Mouse (Mus musculus): ENCODE data around the gene Urad. TPM values are rescaled to one million over a fixed set of nuclear protein-coding genes. Genes with fewer than 3 reads are reported as not detected.

Urad gene
- polyA plus RNA-seq, 1 experiment from 2014 or later: not detected

GRCm38 (mm10) chr5:147292506-147293120 is 29.6 kb downstream of the Urad start:
- H3K36me3 ChIP-seq (ENCODE audit: poor library complexity, severe bottlenecking): no peaks in the 10 kb centered on the region
- H3K9ac ChIP-seq: no peak overlapping the region
- H3K4me1 ChIP-seq: no peaks in the 10 kb centered on the region
- no peak overlapping the region for H3K27ac ChIP-seq
- ATAC-seq: no peak
- H3K27me3 ChIP-seq: peaks cover 76% of the 10 kb centered on the region
- WGBS: 47% methylated on average over 13 of the region's 13 CpGs
- H3K4me2 ChIP-seq: no peak overlapping the region
- H3K4me3 ChIP-seq: no peak overlapping the region
- no peaks in the 10 kb centered on the region for H3K9me3 ChIP-seq (replicated peaks)

- WGBS: 44% methylated on average over 16 of the region's 16 CpGs
- Histone ChIP-seq H3K9ac (no peak overlapping the region), H3K4me3 (no peak overlapping the region), H3K27ac (no peak overlapping the region), H3K36me3 (ENCODE audit: poor library complexity, severe bottlenecking) (no peaks in the 10 kb centered on the region), H3K27me3 (peaks cover 76% of the 10 kb centered on the region), H3K4me1 (no peaks in the 10 kb centered on the region), H3K9me3 (replicated peaks) (no peaks in the 10 kb centered on the region), H3K4me2 (no peak overlapping the region)
- no peak for ATAC-seq
Observed at GRCm38 (mm10) chr5:147291764-147292505, 30.3 kb downstream of the Urad start.

GRCm38 (mm10) chr5:147284365-147284764 is 37.9 kb downstream of the Urad start:
- Histone ChIP-seq H3K4me3 (no peak overlapping the region), H3K4me1 (no peaks in the 10 kb centered on the region), H3K9me3 (replicated peaks) (no peaks in the 10 kb centered on the region), H3K9ac (no peak overlapping the region), H3K27ac (no peak overlapping the region), H3K36me3 (ENCODE audit: poor library complexity, severe bottlenecking) (no peaks in the 10 kb centered on the region), H3K27me3 (peaks cover 78% of the 10 kb centered on the region), H3K4me2 (no peak overlapping the region)
- 75% methylated on average over 4 of the region's 4 CpGs for WGBS
- ATAC-seq: no peak

- Histone ChIP-seq H3K36me3 (ENCODE audit: poor library complexity, severe bottlenecking) (no peaks in the 10 kb centered on the region), H3K9me3 (replicated peaks) (no peaks in the 10 kb centered on the region), H3K4me3 (no peak overlapping the region), H3K9ac (no peak overlapping the region), H3K27ac (no peak overlapping the region), H3K27me3 (peaks cover 97% of the 10 kb centered on the region), H3K4me1 (no peaks in the 10 kb centered on the region), H3K4me2 (no peak overlapping the region)
- ATAC-seq: no peak
- 2% methylated on average over 13 of the region's 13 CpGs for WGBS
Observed at GRCm38 (mm10) chr5:147277547-147277925, 44.7 kb downstream of the Urad start.

GRCm38 (mm10) chr5:147276701-147277546 is 45.3 kb downstream of the Urad start:
- ATAC-seq: no peak
- Histone ChIP-seq H3K27me3 (peaks cover 97% of the 10 kb centered on the region), H3K9ac (no peak overlapping the region), H3K4me3 (no peak overlapping the region), H3K36me3 (ENCODE audit: poor library complexity, severe bottlenecking) (no peaks in the 10 kb centered on the region), H3K9me3 (replicated peaks) (no peaks in the 10 kb centered on the region), H3K4me2 (no peak overlapping the region), H3K27ac (no peak overlapping the region), H3K4me1 (no peaks in the 10 kb centered on the region)
- 2% methylated on average over 18 of the region's 18 CpGs for WGBS

GRCm38 (mm10) chr5:147275761-147276160 is 46.5 kb downstream of the Urad start:
- ATAC-seq: no peak
- no peaks in the 10 kb centered on the region for H3K36me3 ChIP-seq (ENCODE audit: poor library complexity, severe bottlenecking)
- WGBS: 16% methylated on average over 3 of the region's 3 CpGs
- no peak overlapping the region for H3K4me3 ChIP-seq
- H3K4me2 ChIP-seq: no peak overlapping the region
- no peaks in the 10 kb centered on the region for H3K9me3 ChIP-seq (replicated peaks)
- peaks cover 98% of the 10 kb centered on the region for H3K27me3 ChIP-seq
- no peak overlapping the region for H3K9ac ChIP-seq
- H3K4me1 ChIP-seq: no peaks in the 10 kb centered on the region
- no peak overlapping the region for H3K27ac ChIP-seq

- ATAC-seq: no peak
Observed at GRCm38 (mm10) chr5:147274174-147275141, 47.8 kb downstream of the Urad start.

GRCm38 (mm10) chr5:147272808-147273345 is 49.4 kb downstream of the Urad start:
- Histone ChIP-seq H3K9me3 (replicated peaks) (no peaks in the 10 kb centered on the region), H3K4me3 (no peak overlapping the region), H3K27ac (no peak overlapping the region), H3K9ac (no peak overlapping the region), H3K4me1 (no peaks in the 10 kb centered on the region), H3K4me2 (no peak overlapping the region), H3K36me3 (ENCODE audit: poor library complexity, severe bottlenecking) (no peaks in the 10 kb centered on the region), H3K27me3 (peaks cover 98% of the 10 kb centered on the region)
- WGBS: 1% methylated on average over 10 of the region's 10 CpGs
- ATAC-seq: no peak

More at GRCm38 (mm10) chr5:147274174-147275141, 47.8 kb downstream of the Urad start:
- Histone ChIP-seq H3K4me3 (no peak overlapping the region), H3K9ac (no peak overlapping the region), H3K9me3 (replicated peaks) (no peaks in the 10 kb centered on the region), H3K27me3 (peaks cover 98% of the 10 kb centered on the region), H3K4me1 (no peaks in the 10 kb centered on the region), H3K27ac (no peak overlapping the region), H3K4me2 (no peak overlapping the region), H3K36me3 (ENCODE audit: poor library complexity, severe bottlenecking) (no peaks in the 10 kb centered on the region)
- 1% methylated on average over 48 of the region's 48 CpGs for WGBS

- Histone ChIP-seq H3K27me3 (peaks cover 98% of the 10 kb centered on the region), H3K4me1 (no peaks in the 10 kb centered on the region), H3K36me3 (ENCODE audit: poor library complexity, severe bottlenecking) (no peaks in the 10 kb centered on the region), H3K27ac (no peak overlapping the region), H3K4me3 (no peak overlapping the region), H3K4me2 (no peak overlapping the region), H3K9ac (no peak overlapping the region), H3K9me3 (replicated peaks) (no peaks in the 10 kb centered on the region)
- ATAC-seq: no peak
- WGBS: 4% methylated on average over 12 of the region's 12 CpGs
Observed at GRCm38 (mm10) chr5:147272046-147272807, 50.0 kb downstream of the Urad start.

GRCm38 (mm10) chr5:147270673-147271655 is 51.3 kb downstream of the Urad start:
- Histone ChIP-seq H3K4me2 (no peak overlapping the region), H3K9ac (no peak overlapping the region), H3K9me3 (replicated peaks) (no peaks in the 10 kb centered on the region), H3K27me3 (peaks cover 98% of the 10 kb centered on the region), H3K27ac (no peak overlapping the region), H3K4me3 (no peak overlapping the region; the same call in 1 of the 2 replicates), H3K4me1 (no peaks in the 10 kb centered on the region), H3K36me3 (ENCODE audit: poor library complexity, severe bottlenecking) (no peaks in the 10 kb centered on the region)
- 1% methylated on average over 29 of the region's 29 CpGs for WGBS
- no peak for ATAC-seq
